Mouse (Mus musculus) hindbrain, embryonic 11.5 days (tissue): Measurements from ENCODE around the gene Oas1d. TPM values are rescaled to one million over a fixed set of nuclear protein-coding genes. Genes with fewer than 3 reads are reported as not detected.

ENCODE experiments used
- ATAC-seq: fragments of 200-750 bp; cut with Nextera tagmentation; 2 replicates; pipeline ENCODE4 v1.8.0; 2017; ENCODE audit warnings: mild to moderate bottlenecking, moderate TSS enrichment, moderate library complexity; ENCODE audit not compliant: low FRiP score
- DNase-seq: peaks from one replicate; pipeline ENCODE4 v3.0.0-alpha.2; 2015; ENCODE audit warnings: low spot score
- H3K27ac ChIP-seq: fragments of 300-500 bp; sonication (generic); 2 replicates; pipeline ENCODE4 v1.5.1; 2014; ENCODE audit warnings: mild to moderate bottlenecking, low read depth, low read length
- H3K27me3 ChIP-seq: fragments of 300-500 bp; sonication (generic); 2 replicates; pipeline ENCODE4 v1.6.1; 2014; ENCODE audit warnings: mild to moderate bottlenecking, low read length, moderate library complexity, mixed read lengths; ENCODE audit not compliant: control insufficient read depth, insufficient read depth
- H3K36me3 ChIP-seq: fragments of 300-500 bp; sonication (generic); 2 replicates; pipeline ENCODE4 v1.6.1; 2014; ENCODE audit warnings: mild to moderate bottlenecking, low read length, moderate library complexity, mixed read lengths; ENCODE audit not compliant: control insufficient read depth, insufficient read depth
- H3K4me1 ChIP-seq: fragments of 300-500 bp; sonication (generic); replicated peaks from 2 replicates; pipeline ENCODE4 v1.6.1; 2014; ENCODE audit warnings: low read length, mixed read lengths; ENCODE audit not compliant: control insufficient read depth, insufficient read depth
- H3K4me2 ChIP-seq: fragments of 300-500 bp; sonication (generic); replicated peaks from 2 replicates; pipeline ENCODE4 v1.6.1; 2014; ENCODE audit warnings: mild to moderate bottlenecking, low read depth, low read length
- H3K4me3 ChIP-seq: fragments of 300-500 bp; sonication (generic); 2 replicates; pipeline ENCODE4 v1.5.1; 2014; ENCODE audit warnings: low read depth, low read length
- H3K9ac ChIP-seq: fragments of 300-500 bp; sonication (generic); 2 replicates; pipeline ENCODE4 v1.6.1; 2014; ENCODE audit warnings: low read depth, low read length
- H3K9me3 ChIP-seq: fragments of 300-500 bp; sonication (generic); 2 replicates; pipeline ENCODE4 v1.6.1; 2016; ENCODE audit warnings: low read length; ENCODE audit not compliant: control insufficient read depth
- WGBS: fragments of 180-500 bp; shearing (Covaris S2); extraction: QIAGEN DNeasy Blood & Tissue Kit; methylation state at CpG from one replicate; pipeline ENCODE4 v1.1.7; 2014; 5-methylcytosine and 5-hydroxymethylcytosine counted together
- polyA plus RNA-seq: library from polyadenylated mRNA; unstranded; fragments of >200 nt; fragmentation: Nextera tagmentation; extraction: Ambion mirVana; gene quantifications from 2 replicates; pipeline ENCODE4 v1.2.1, GENCODE M21; 2014

The Oas1d gene
- polyA plus RNA-seq, 1 experiment from 2014 or later: not detected

DNA sequence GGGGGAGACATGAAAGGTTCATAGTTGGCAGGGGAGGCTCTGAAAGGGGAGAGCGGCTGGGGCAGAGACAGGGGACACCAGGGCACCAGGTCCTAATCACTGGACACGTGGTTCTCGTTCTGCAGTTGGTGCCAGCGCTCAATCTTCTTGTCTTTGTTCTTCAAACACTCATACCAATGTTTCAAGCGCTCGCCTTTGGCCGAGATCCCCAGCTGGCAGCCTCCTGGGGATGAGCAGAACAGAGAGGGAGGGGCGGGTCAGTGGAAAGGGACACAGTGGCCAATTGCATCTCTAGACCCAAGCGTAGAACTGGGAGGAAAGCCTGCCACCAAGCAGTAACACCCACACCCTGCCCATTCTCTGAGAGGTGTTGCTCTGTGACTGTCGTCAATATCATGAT lies 27.7 kb downstream of the Oas1d start:
- no peak for DNase-seq
- H3K9me3 ChIP-seq: no peaks in the 10 kb centered on the region
- no peaks in the 10 kb centered on the region for H3K4me1 ChIP-seq
- H3K4me2 ChIP-seq: no peak overlapping the region
- WGBS: 80% methylated on average over 10 of the region's 10 CpGs
- H3K27ac ChIP-seq: no peak overlapping the region
- no peak for ATAC-seq
- H3K36me3 ChIP-seq: no peaks in the 10 kb centered on the region
- no peak overlapping the region for H3K4me3 ChIP-seq
- H3K9ac ChIP-seq: no peak overlapping the region
- H3K27me3 ChIP-seq: no peaks in the 10 kb centered on the region

DNA sequence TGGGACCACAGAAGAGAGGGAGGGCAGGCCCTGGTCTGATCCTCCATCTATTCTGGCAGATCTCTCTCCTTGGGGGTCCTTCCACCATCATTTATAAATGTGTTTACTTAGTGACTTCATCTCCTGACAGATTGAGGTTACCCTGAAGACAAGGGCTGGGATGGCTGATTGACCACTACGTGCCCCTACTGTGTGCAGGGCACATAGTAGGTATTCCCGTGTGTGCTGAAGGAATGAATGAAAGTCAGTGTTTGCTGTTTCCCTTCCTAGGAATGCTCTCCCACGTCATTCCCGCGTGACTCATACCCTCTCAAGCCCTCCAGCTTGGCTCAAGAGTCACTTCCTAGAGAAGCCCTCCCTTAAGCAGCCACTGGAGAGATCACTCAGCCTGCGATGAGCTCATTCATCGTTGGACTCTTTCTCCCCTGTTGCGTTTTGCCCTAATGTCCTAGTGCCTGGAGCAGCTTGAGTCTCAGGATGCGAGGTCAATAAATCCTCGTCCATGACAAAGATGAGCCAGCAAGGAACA lies 38.0 kb downstream of the Oas1d start:
- Histone ChIP-seq H3K4me1 (no peaks in the 10 kb centered on the region), H3K9me3 (no peaks in the 10 kb centered on the region), H3K4me2 (no peak overlapping the region), H3K9ac (no peak overlapping the region), H3K27me3 (no peaks in the 10 kb centered on the region), H3K4me3 (no peak overlapping the region), H3K27ac (no peak overlapping the region), H3K36me3 (no peaks in the 10 kb centered on the region)
- DNase-seq (no peak), ATAC-seq (no peak)
- 74% methylated on average over 10 of the region's 10 CpGs for WGBS

DNA sequence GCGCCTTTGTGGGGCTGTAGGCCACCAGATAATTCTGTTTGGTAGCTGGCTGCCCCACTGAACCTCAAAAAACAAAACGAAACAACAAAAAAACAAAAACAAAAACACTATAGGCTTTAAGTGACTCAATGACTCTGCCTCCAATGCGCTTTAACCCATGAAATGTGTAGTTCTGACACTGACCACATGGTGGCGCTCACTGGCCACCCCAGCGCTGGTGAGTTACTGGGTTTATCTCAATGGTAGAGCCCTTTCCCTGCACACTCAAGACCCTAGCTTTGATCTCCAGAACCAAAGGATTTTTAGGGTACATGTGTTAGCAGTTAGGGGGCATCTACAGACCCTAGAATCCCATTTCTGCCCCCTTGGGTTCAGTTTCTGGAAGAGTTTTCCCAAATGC lies 39.6 kb downstream of the Oas1d start:
- 19% methylated on average over 5 of the region's 5 CpGs for WGBS
- no peak overlapping the region for H3K4me2 ChIP-seq
- no peaks in the 10 kb centered on the region for H3K4me1 ChIP-seq
- H3K9ac ChIP-seq: no peak overlapping the region
- no peaks in the 10 kb centered on the region for H3K9me3 ChIP-seq
- no peaks in the 10 kb centered on the region for H3K36me3 ChIP-seq
- no peak for ATAC-seq
- H3K27me3 ChIP-seq: no peaks in the 10 kb centered on the region
- H3K4me3 ChIP-seq: no peak overlapping the region
- DNase-seq: peak; percentile 78
- no peak overlapping the region for H3K27ac ChIP-seq

DNA sequence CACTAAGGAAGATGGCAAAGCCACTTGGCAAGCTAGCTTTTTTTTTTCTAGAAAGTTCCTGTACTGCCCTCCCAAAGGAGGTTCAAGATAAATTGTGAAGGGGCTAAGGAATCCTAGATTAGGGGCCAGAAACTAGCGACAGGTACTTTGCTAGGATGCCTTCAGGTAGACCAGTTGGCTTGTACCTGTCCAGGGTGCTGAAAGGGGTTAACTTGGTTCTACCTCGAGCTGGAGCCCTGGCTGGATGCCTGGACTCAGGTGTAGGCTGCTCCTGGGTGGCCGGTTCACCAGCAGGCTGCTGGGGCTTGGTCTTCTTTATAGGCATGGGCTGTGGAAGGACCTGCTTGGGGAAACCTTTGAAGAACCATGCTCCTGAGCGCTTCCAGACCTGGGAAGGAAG lies 46.7 kb downstream of the Oas1d start:
- Histone ChIP-seq H3K4me2 (no peak overlapping the region), H3K9me3 (no peaks in the 10 kb centered on the region), H3K27ac (no peak overlapping the region), H3K4me3 (no peak overlapping the region), H3K9ac (no peak overlapping the region), H3K4me1 (no peaks in the 10 kb centered on the region), H3K27me3 (no peaks in the 10 kb centered on the region), H3K36me3 (no peaks in the 10 kb centered on the region)
- DNase-seq (peak; percentile 15), ATAC-seq (no peak)
- WGBS: 60% methylated on average over 4 of the region's 4 CpGs

DNA sequence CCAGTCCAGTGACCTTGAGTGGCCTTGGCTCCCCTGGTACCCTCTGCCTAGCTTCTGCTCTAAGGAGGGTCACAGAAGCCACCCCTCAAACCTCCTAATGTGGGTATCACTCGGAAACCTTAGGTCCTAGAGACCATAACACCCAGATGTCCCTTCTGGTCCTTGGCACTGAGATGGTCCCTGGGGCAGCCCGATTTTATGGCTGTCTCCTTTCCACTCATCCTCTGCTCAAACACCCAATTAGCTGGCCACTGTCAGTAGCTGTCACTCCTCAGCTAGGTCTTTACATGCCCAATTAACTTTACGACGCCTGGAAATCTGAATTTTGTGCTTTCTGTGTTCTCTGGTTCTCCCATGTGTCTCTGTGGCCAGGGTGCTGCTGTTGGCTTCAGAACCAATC lies 51.8 kb downstream of the Oas1d start:
- no peaks in the 10 kb centered on the region for H3K36me3 ChIP-seq
- no peak for DNase-seq
- H3K27ac ChIP-seq: no peak overlapping the region
- H3K9me3 ChIP-seq: no peaks in the 10 kb centered on the region
- no peaks in the 10 kb centered on the region for H3K27me3 ChIP-seq
- 85% methylated on average over 4 of the region's 4 CpGs for WGBS
- H3K4me2 ChIP-seq: no peak overlapping the region
- no peak overlapping the region for H3K4me3 ChIP-seq
- no peaks in the 10 kb centered on the region for H3K4me1 ChIP-seq
- no peak overlapping the region for H3K9ac ChIP-seq
- no peak for ATAC-seq

DNA sequence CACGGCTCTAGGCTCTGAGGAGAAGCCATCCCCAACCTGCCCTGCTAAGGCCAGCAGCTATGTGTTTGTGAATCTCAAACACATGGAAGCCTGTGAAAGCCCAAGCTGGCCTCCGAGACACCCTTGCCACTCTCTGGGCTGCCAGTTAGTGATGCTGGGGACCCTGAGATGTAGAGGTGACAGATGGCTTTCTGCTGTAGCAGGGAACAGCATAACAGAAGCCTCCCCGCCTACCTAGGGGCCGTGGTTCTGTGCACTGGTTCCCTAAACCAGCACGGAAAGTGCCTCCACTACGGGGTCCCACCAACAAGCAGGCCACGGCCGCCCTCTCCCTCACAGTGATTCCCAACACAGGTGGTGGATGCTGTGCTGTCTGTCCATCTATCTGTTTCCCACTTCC lies 52.6 kb downstream of the Oas1d start:
- DNase-seq (no peak), ATAC-seq (no peak)
- no peak overlapping the region for H3K4me3 ChIP-seq
- no peaks in the 10 kb centered on the region for H3K27me3 ChIP-seq
- no peaks in the 10 kb centered on the region for H3K9me3 ChIP-seq
- H3K36me3 ChIP-seq: no peaks in the 10 kb centered on the region
- H3K4me1 ChIP-seq: no peaks in the 10 kb centered on the region
- no peak overlapping the region for H3K9ac ChIP-seq
- WGBS: 87% methylated on average over 8 of the region's 8 CpGs
- H3K27ac ChIP-seq: no peak overlapping the region
- H3K4me2 ChIP-seq: no peak overlapping the region

DNA sequence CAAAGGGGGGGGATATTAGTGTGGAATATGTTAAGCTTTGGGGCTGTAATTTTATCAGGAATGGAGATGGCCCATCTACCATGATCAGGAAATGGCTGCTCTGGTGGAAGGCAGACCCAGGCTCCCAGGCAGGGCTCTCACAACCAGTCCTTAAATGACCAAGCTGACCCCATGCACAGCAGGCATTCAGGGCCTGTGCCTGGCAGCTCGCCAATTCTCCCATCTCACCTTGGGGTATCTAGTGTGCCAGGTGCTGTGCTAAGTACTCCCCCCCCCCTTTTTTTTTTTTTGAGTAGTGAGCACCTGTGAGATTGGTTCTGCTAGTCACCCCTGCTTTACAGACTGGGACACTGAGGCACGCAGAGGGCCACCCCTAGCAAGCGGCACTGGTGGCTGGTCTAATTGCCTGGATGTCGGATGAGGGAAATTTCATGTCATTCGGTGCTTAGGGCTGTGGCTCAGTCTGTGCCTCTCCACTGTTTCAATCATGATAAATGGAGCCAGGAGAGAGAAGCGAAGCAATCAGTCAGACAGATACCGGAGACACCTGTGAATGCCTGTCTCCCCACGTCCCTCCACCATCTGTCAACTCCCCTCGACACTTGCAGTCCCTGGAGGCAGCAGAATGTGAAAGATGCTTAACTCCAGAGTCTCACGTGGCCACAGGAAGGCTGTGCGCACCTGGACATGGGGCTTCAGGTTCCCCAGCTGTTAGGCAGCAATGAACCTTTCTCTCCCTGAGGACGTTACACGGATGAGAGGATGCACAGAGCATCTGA lies 53.2 kb downstream of the Oas1d start:
- Histone ChIP-seq H3K4me1 (no peaks in the 10 kb centered on the region), H3K27ac (no peak overlapping the region), H3K9ac (no peak overlapping the region), H3K27me3 (no peaks in the 10 kb centered on the region), H3K9me3 (no peaks in the 10 kb centered on the region), H3K36me3 (no peaks in the 10 kb centered on the region), H3K4me2 (no peak overlapping the region), H3K4me3 (no peak overlapping the region)
- WGBS: 73% methylated on average over 13 of the region's 13 CpGs
- no peak for ATAC-seq
- peak; percentile 1 for DNase-seq

DNA sequence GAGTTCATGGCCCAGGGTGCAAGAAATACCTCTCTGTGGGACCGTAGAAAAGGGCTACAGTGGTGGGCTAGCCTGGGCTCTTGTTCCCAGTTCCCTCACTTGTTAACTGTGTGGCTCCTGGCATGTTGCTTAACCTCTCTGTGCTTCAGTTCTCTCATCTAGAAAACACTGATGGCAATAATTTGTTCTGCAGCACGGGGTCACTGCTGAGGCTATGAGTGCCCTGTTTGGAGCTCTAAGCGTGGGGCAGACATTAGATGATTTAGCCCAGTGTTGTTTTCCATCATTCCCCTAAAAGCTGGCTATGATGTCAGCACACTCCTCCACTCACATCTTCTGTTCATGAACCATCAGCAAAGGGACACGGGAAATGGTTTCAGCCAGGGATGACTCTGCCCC lies 53.8 kb downstream of the Oas1d start:
- WGBS: 74% methylated on average over 4 of the region's 4 CpGs
- Histone ChIP-seq H3K27me3 (no peaks in the 10 kb centered on the region), H3K36me3 (no peaks in the 10 kb centered on the region), H3K9ac (no peak overlapping the region), H3K4me3 (no peak overlapping the region), H3K4me1 (no peaks in the 10 kb centered on the region), H3K4me2 (no peak overlapping the region), H3K9me3 (no peaks in the 10 kb centered on the region), H3K27ac (no peak overlapping the region)
- no peak for ATAC-seq
- DNase-seq: no peak

DNA sequence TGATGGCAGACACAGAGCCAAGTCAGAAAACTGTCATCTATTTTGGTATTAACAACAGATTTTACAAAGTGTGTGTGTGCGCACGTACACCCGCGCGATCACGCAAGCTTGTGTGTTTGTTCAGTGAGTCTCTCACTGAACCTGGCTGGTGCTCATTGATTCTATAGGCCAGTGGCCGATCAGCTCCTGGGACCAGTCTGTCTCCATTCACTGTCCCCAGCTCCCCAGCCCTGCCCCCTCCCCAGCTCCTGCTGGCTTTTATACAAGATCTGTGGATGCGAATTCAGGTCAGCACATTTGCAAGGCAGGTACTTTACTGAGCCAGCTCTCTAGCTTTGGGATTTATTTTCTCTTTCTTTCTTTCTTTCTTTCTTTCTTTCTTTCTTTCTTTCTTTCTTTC lies 54.5 kb downstream of the Oas1d start:
- Histone ChIP-seq H3K9ac (no peak overlapping the region), H3K4me2 (no peak overlapping the region), H3K4me3 (no peak overlapping the region), H3K27me3 (no peaks in the 10 kb centered on the region), H3K36me3 (no peaks in the 10 kb centered on the region), H3K4me1 (no peaks in the 10 kb centered on the region), H3K27ac (no peak overlapping the region), H3K9me3 (no peaks in the 10 kb centered on the region)
- ATAC-seq (no peak), DNase-seq (no peak)
- WGBS: 84% methylated on average over 8 of the region's 8 CpGs
